20 mouse cellular contexts compared by ENCODE assay signal in genomic region chr9:113633168-113633744, GRCm38 (mm10).
DNase-seq lines count a peak whose midpoint lies in the region; ATAC-seq and TF ChIP-seq lines count a peak whose summit lies in the region.
"Had no signal": no experiment of that assay in that cellular context is flagged by ENCODE, and none has a peak within 500 bp of the region (broad histone marks: within the 10 kb centered on the region; RNA-seq: fewer than 3 reads in every experiment).

No protein-coding gene starts in this region.

- intact Hi-C loops in left cerebral cortex, postnatal 36 days (cut with DNase I): loop anchor here (5.0 kb wide), 1 partner anchor 371 kb away; no protein-coding TSS in a partner anchor
- intact Hi-C loops in left cerebral cortex, postnatal 14 days (cut with DNase I): loop anchor here (10.0 kb wide), 2 partner anchors 458 to 1398 kb away; partner anchors contain the start of gene Arpp21

- H3K4me2 ChIP-seq in forebrain, postnatal 0 days (ENCODE audit: low read depth): no peak overlapping the region
- H3K4me2 ChIP-seq: hindbrain, embryonic 13.5 days; liver, embryonic 11.5 days; stomach, embryonic 15.5 days had no signal

- H3K27ac ChIP-seq in forebrain, postnatal 0 days (ENCODE audit: low read depth, low read length): peak overlapping the region; percentile 17
- H3K27ac ChIP-seq in forebrain, embryonic 10.5 days: no peak overlapping the region
- H3K27ac ChIP-seq: heart, embryonic 10.5 days; hindbrain, embryonic 13.5 days; stomach, embryonic 15.5 days had no signal

- no peaks in the 10 kb centered on the region for H3K9me3 ChIP-seq in forebrain, postnatal 0 days (ENCODE audit: low read length)
- H3K9me3 ChIP-seq in forebrain, embryonic 10.5 days: peaks cover 7% of the 10 kb centered on the region; the same call in 1 of the 2 replicates
- H3K9me3 ChIP-seq: heart, embryonic 10.5 days; hindbrain, embryonic 13.5 days; stomach, embryonic 15.5 days had no signal

- no peaks in the 10 kb centered on the region for H3K27me3 ChIP-seq in forebrain, postnatal 0 days (ENCODE audit: insufficient read depth, low read length)
- no peaks in the 10 kb centered on the region for H3K27me3 ChIP-seq in forebrain, embryonic 10.5 days (ENCODE audit: poor library complexity, severe bottlenecking)
- H3K27me3 ChIP-seq: stomach, embryonic 15.5 days had no signal

- H3K4me1 ChIP-seq in forebrain, postnatal 0 days (ENCODE audit: insufficient read depth): 0 out of 2 replicates have a peak, but pooled peaks cover 5% of the 10 kb centered on the region
- H3K4me1 ChIP-seq in forebrain, embryonic 10.5 days: peaks cover 7% of the 10 kb centered on the region
- H3K4me1 ChIP-seq: stomach, embryonic 15.5 days had no signal

- 57% methylated on average over 8 of the region's 8 CpGs for WGBS in forebrain, postnatal 0 days
- WGBS in forebrain, embryonic 10.5 days: 78% methylated on average over 8 of the region's 8 CpGs

- no peak for TF ChIP-seq CTCF in forebrain, postnatal 0 days (IDR thresholded peaks at IDR 0.05; ENCODE audit: low read depth)

- no peak overlapping the region for H3K4me3 ChIP-seq in forebrain, postnatal 0 days (ENCODE audit: low read depth, low read length)
- H3K4me3 ChIP-seq in forebrain, embryonic 10.5 days: no peak overlapping the region
- H3K4me3 ChIP-seq: heart, embryonic 10.5 days; hindbrain, embryonic 13.5 days; stomach, embryonic 15.5 days had no signal

- ATAC-seq in forebrain, postnatal 0 days: 0 out of 2 replicates have a peak, but pooled peaks have one; percentile 32
- ATAC-seq: intestine, embryonic 16.5 days had no signal

- no peaks in the 10 kb centered on the region for H3K36me3 ChIP-seq in forebrain, postnatal 0 days (ENCODE audit: insufficient read depth)
- no peaks in the 10 kb centered on the region for H3K36me3 ChIP-seq in forebrain, embryonic 10.5 days (replicated peaks)
- H3K36me3 ChIP-seq: heart, embryonic 10.5 days; hindbrain, embryonic 13.5 days; stomach, embryonic 15.5 days had no signal

- no peak for DNase-seq in forebrain, postnatal 0 days
- DNase-seq in forebrain, embryonic 10.5 days (ENCODE audit: extremely low spot score, low spot score): no peak
- DNase-seq in left cerebral cortex, postnatal 36 days (ENCODE audit: low spot score in 2 of 2): peak; percentile 57
- DNase-seq in left cerebral cortex, postnatal 14 days (ENCODE audit: low spot score in 2 of 2): no peak
- peak; percentile 54 for DNase-seq in right cerebral cortex, postnatal 25 days
- no peak for DNase-seq in right cerebral cortex, postnatal 36 days (ENCODE audit: low spot score in 2 of 2)
- no peak for DNase-seq in urinary bladder, postnatal 36 days (ENCODE audit: low spot score in 2 of 2)
- DNase-seq: adrenal gland, adult 2 months; B cell, adult 2 months; embryo, embryonic 11 days; kidney, postnatal 36 days; lung, adult 18-20 months; lung, postnatal 14 days; retina, postnatal 1 day; thymus, adult 2 months had no signal

- H3K9ac ChIP-seq in forebrain, postnatal 0 days: no peak overlapping the region
- H3K9ac ChIP-seq: hindbrain, embryonic 13.5 days; stomach, embryonic 15.5 days had no signal

Comparison
In these comparisons a context has a peak if more than half of its experiments do, and no peak if none do; other contexts are left out.
1. DNase-seq: peak in left cerebral cortex, postnatal 36 days (2 of 2) and right cerebral cortex, postnatal 25 days (single experiment); none in forebrain, postnatal 0 days (single experiment), forebrain, embryonic 10.5 days (single experiment), left cerebral cortex, postnatal 14 days (0 of 2), right cerebral cortex, postnatal 36 days (0 of 2) and urinary bladder, postnatal 36 days (0 of 2).